Mouse (Mus musculus): ENCODE results near the gene Dicer1.

The Dicer1 gene

GRCm38 (mm10) chr12:104751814-104752765 is at the start of gene Dicer1:
Gene Dicer1 (minus strand): TSS chr12:104751952.
- peak; percentile 98 for DNase-seq

- DNase-seq = no peak
These were observed 47.6 kb upstream of the Dicer1 start for GRCm38 (mm10) chr12:104799365-104799764.

GRCm38 (mm10) chr12:104797905-104798304 is 46.2 kb upstream of the Dicer1 start:
- DNase-seq = no peak

GRCm38 (mm10) chr12:104796635-104797378 is 45.1 kb upstream of the Dicer1 start:
- DNase-seq = no peak

GRCm38 (mm10) chr12:104794957-104795356 is 43.2 kb upstream of the Dicer1 start:
- DNase-seq = no peak

GRCm38 (mm10) chr12:104793486-104793885 is 41.7 kb upstream of the Dicer1 start:
- DNase-seq = no peak

GRCm38 (mm10) chr12:104777603-104778002 is 25.9 kb upstream of the Dicer1 start:
- no peak for DNase-seq

GRCm38 (mm10) chr12:104771941-104772340 is 20.2 kb upstream of the Dicer1 start:
- peak; percentile 27 for DNase-seq

- no peak for DNase-seq
These were observed 17.5 kb upstream of the Dicer1 start for GRCm38 (mm10) chr12:104769201-104769785.

- DNase-seq = no peak
These were observed 15.4 kb upstream of the Dicer1 start for GRCm38 (mm10) chr12:104767183-104767582.

GRCm38 (mm10) chr12:104765761-104766160 is 14.0 kb upstream of the Dicer1 start:
- no peak for DNase-seq

GRCm38 (mm10) chr12:104765116-104765515 is 13.4 kb upstream of the Dicer1 start:
- DNase-seq = no peak

GRCm38 (mm10) chr12:104763918-104764317 is 12.2 kb upstream of the Dicer1 start:
- DNase-seq = no peak

GRCm38 (mm10) chr12:104761411-104761810 is 9.7 kb upstream of the Dicer1 start:
- no peak for DNase-seq

GRCm38 (mm10) chr12:104758066-104758465 is 6.3 kb upstream of the Dicer1 start:
- DNase-seq = no peak

- no peak for DNase-seq
These were observed 1.9 kb upstream of the Dicer1 start for GRCm38 (mm10) chr12:104753686-104754085.

GRCm38 (mm10) chr12:104751331-104751813 is 380 bp downstream of the Dicer1 start:
- DNase-seq = peak; percentile 54

- DNase-seq = no peak
These were observed 2.8 kb downstream of the Dicer1 start for GRCm38 (mm10) chr12:104748946-104749345.

GRCm38 (mm10) chr12:104747252-104747651 is 4.5 kb downstream of the Dicer1 start:
- no peak for DNase-seq

GRCm38 (mm10) chr12:104746601-104747000 is 5.2 kb downstream of the Dicer1 start:
- no peak for DNase-seq

GRCm38 (mm10) chr12:104743687-104744086 is 8.1 kb downstream of the Dicer1 start:
- peak; percentile 15 for DNase-seq

- peak; percentile 7 for DNase-seq
These were observed 9.5 kb downstream of the Dicer1 start for GRCm38 (mm10) chr12:104742247-104742646.

All from lung, postnatal 10 days (tissue).